Mouse (Mus musculus) C2C12 (cell line): ENCODE results near the gene Prr13.

ENCODE experiments used
- CEBPB ChIP-seq: IDR thresholded peaks from one replicate; pipeline ENCODE4 v1.6.1; 2011; ENCODE audit warnings: low read depth, mild to moderate bottlenecking, control low read depth, moderate library complexity
- CTCF ChIP-seq: IDR thresholded peaks from one replicate; pipeline ENCODE4 v1.5.1; 2011; ENCODE audit not compliant: control insufficient read depth, insufficient read depth, insufficient read length
- MAX ChIP-seq: IDR thresholded peaks from one replicate; pipeline ENCODE4 v1.6.1; 2011; ENCODE audit warnings: mild to moderate bottlenecking, control low read depth
- USF1 ChIP-seq: IDR thresholded peaks from one replicate; pipeline ENCODE4 v1.6.1; 2011; ENCODE audit warnings: low read depth, mild to moderate bottlenecking, control low read depth, moderate library complexity

DNA sequence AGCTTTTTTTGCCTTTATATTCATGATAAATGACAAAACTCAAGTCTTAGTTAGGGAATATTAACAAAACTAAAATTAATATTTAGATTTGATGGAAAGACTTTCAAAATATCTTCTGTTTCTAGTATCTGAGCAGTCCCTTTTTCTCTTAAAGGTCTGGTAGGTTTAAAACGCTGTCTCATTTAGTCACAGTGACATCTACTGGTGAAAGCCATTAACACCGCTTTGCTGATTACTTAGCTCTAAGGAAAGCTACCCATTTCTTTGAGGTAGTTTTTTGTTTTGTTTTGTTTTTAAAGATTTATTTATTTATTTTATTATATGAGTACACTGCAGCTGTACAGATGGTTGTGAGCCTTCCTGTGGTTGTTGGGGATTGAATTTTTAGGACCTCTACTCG lies 37.4 kb upstream of the Prr13 start:
- TF ChIP-seq CTCF (no peak), MAX (no peak), USF1 (no peak), CEBPB (no peak)
